Mouse (Mus musculus) large intestine, adult 2 months (tissue): ENCODE results near the gene Cldn34b4. TPM values are rescaled to one million over a fixed set of nuclear protein-coding genes. Genes with fewer than 3 reads are reported as not detected.

Source experiments
- DNase-seq: peaks from one replicate; pipeline ENCODE4 v3.0.0-alpha.2; 2012; ENCODE audit warnings: low read depth, low spot score
- WGBS: fragments of 180-500 bp; shearing (Covaris S2); methylation state at CpG from one replicate; pipeline ENCODE4 v1.1.7; 2018; 5-methylcytosine and 5-hydroxymethylcytosine counted together
- polyA plus RNA-seq: library from polyadenylated mRNA; depleted of rRNA; stranded (reverse); fragments of >200 nt; gene quantifications from 2 replicates; pipeline ENCODE4 v1.2.3, GENCODE M21; 2012; rRNA removed

Gene Cldn34b4
- not detected in 2 replicates for polyA plus RNA-seq

- no peak for DNase-seq
- 85% methylated on average over 3 of the region's 3 CpGs for WGBS
These were observed at the start of gene Cldn34b4 for GRCm38 (mm10) chrX:76393050-76393449. TSS of gene Cldn34b4 (plus strand) at chrX:76393350.

Other genes with a start within 250 kb of the Cldn34b4 start
- not detected in 2 replicates for gene Cldn34b3, start 129.0 kb upstream of the Cldn34b4 start, polyA plus RNA-seq
- gene Cldn34d, start 209.6 kb downstream of the Cldn34b4 start, polyA plus RNA-seq: not detected in 2 replicates